Mouse (Mus musculus) myocyte (in vitro differentiated cells): Measurements from ENCODE around the gene Tomm40l. TPM values are rescaled to one million over a fixed set of nuclear protein-coding genes. Genes with fewer than 3 reads are reported as not detected.
A peak's percentile ranks its signal among the peaks of the same experiment; 100 is the strongest.

ENCODE experiments used
- H3K27me3 ChIP-seq: one replicate; pipeline ENCODE4 v1.6.1; 2011; ENCODE audit not compliant: control insufficient read depth, insufficient read depth, insufficient read length
- H3K36me3 ChIP-seq: one replicate; pipeline ENCODE4 v1.6.1; 2011; ENCODE audit not compliant: control insufficient read depth, insufficient read depth
- H3K4me2 ChIP-seq: one replicate; pipeline ENCODE4 v1.6.1; 2011; ENCODE audit warnings: low read depth, control low read depth
- H3K4me3 ChIP-seq: one replicate; pipeline ENCODE4 v1.5.1; 2011; ENCODE audit warnings: mild to moderate bottlenecking, control low read depth, moderate library complexity
- H3K79me2 ChIP-seq: one replicate; pipeline ENCODE4 v1.6.1; 2011; ENCODE audit not compliant: control insufficient read depth, insufficient read depth
- H3ac ChIP-seq: one replicate; pipeline ENCODE4 v1.6.1; 2011; ENCODE audit not compliant: control insufficient read depth, insufficient read length
- CEBPB ChIP-seq: IDR thresholded peaks from 2 replicates; pipeline ENCODE4 v1.6.1; 2011; ENCODE audit warnings: mild to moderate bottlenecking, moderate library complexity; ENCODE audit not compliant: poor library complexity, insufficient read depth, severe bottlenecking
- E2F4 ChIP-seq: IDR thresholded peaks from one replicate; pipeline ENCODE4 v1.6.1; 2011; ENCODE audit warnings: mild to moderate bottlenecking, control low read depth, moderate library complexity; ENCODE audit not compliant: insufficient read depth
- MAX ChIP-seq: IDR thresholded peaks from one replicate; pipeline ENCODE4 v1.6.1; 2011; ENCODE audit warnings: low read depth, mild to moderate bottlenecking, control low read depth
- MYOD1 ChIP-seq, 3 experiments: IDR thresholded peaks; one replicate each; pipeline ENCODE4 v1.6.1; 2011; ENCODE audit warnings: control low read depth in 2 of 3, low read depth in 2 of 3, mild to moderate bottlenecking in 2 of 3, moderate library complexity in 1 of 3; ENCODE audit not compliant: insufficient read length in 2 of 3, control insufficient read depth in 1 of 3
- MYOG ChIP-seq, 3 experiments: IDR thresholded peaks; one replicate each; pipeline ENCODE4 v1.6.1; 2011; ENCODE audit warnings: control low read depth in 2 of 3, low read depth in 2 of 3, mild to moderate bottlenecking in 2 of 3; ENCODE audit not compliant: insufficient read length in 2 of 3, control insufficient read depth in 1 of 3, insufficient read depth in 1 of 3
- POLR2A ChIP-seq: IDR thresholded peaks from one replicate; pipeline ENCODE4 v1.6.1; 2011; ENCODE audit warnings: low read depth, mild to moderate bottlenecking, control low read depth, moderate library complexity; ENCODE audit not compliant: insufficient read length
- POLR2AphosphoS2 ChIP-seq: IDR thresholded peaks from one replicate; pipeline ENCODE4 v1.6.1; 2011; ENCODE audit warnings: low read depth, control low read depth; ENCODE audit not compliant: insufficient read length
- REST ChIP-seq: IDR thresholded peaks from one replicate; pipeline ENCODE4 v1.6.1; 2011; ENCODE audit warnings: mild to moderate bottlenecking, control low read depth, moderate library complexity; ENCODE audit not compliant: insufficient read depth, insufficient read length
- SRF ChIP-seq: IDR thresholded peaks from one replicate; pipeline ENCODE4 v1.6.1; 2011; ENCODE audit warnings: low read depth; ENCODE audit not compliant: control insufficient read depth, insufficient read length
- TCF12 ChIP-seq: IDR thresholded peaks from one replicate; pipeline ENCODE4 v1.6.1; 2011; ENCODE audit warnings: mild to moderate bottlenecking, control low read depth; ENCODE audit not compliant: poor library complexity, insufficient read depth, severe bottlenecking
- TCF3 ChIP-seq: IDR thresholded peaks from one replicate; pipeline ENCODE4 v1.6.1; 2011; ENCODE audit warnings: low read depth, control low read depth; ENCODE audit not compliant: insufficient read length
- USF1 ChIP-seq: IDR thresholded peaks from one replicate; pipeline ENCODE4 v1.6.1; 2011; ENCODE audit warnings: low read depth, mild to moderate bottlenecking, control low read depth, moderate library complexity
- polyA plus RNA-seq: library from polyadenylated mRNA; unstranded; fragments of >200 nt; fragmentation: generic; extraction: Trizol; gene quantifications from one replicate; pipeline ENCODE4 v1.2.1, GENCODE M21; 2012; ENCODE audit warnings: missing spikeins

Gene Tomm40l
- polyA plus RNA-seq, 1 experiment: 49.4 TPM

- TF ChIP-seq TCF3: no peak
- peak; percentile 92 for TF ChIP-seq POLR2A
- TF ChIP-seq E2F4: no peak
- TF ChIP-seq USF1: no peak
- TF ChIP-seq MYOD1 (IDR thresholded peaks at IDR 0.05; ENCODE audit: control insufficient read depth in 1 of 3, insufficient read length in 2 of 3, low read depth in 2 of 3): no peak
- no peak for TF ChIP-seq TCF12
- TF ChIP-seq MYOG (IDR thresholded peaks at IDR 0.05; ENCODE audit: control insufficient read depth in 1 of 3, insufficient read depth in 1 of 3, insufficient read length in 2 of 3, low read depth in 2 of 3): peak in 1 of 3 experiments; percentile 19
- TF ChIP-seq POLR2AphosphoS2: peak; percentile 88
- TF ChIP-seq MAX: no peak
- TF ChIP-seq CEBPB: no peak
- no peak for TF ChIP-seq SRF
- H3K4me2 ChIP-seq: peak within 1 kb of the TSS; percentile 97
- H3K36me3 ChIP-seq: peaks cover 10% of the 10 kb centered on the region
- H3K79me2 ChIP-seq: peaks cover 3% of the 10 kb centered on the region
- H3K27me3 ChIP-seq: no peaks in the 10 kb centered on the region
- peak within 1 kb of the TSS; percentile 28 for H3ac ChIP-seq
- peak within 1 kb of the TSS; percentile 95 for H3K4me3 ChIP-seq
Measured at GRCm38 (mm10) chr1:171269848-171270572, 47.7 kb upstream of the Tomm40l start, which contains the start of gene B4galt3. Gene B4galt3 (plus strand): TSS chr1:171270328.

DNA sequence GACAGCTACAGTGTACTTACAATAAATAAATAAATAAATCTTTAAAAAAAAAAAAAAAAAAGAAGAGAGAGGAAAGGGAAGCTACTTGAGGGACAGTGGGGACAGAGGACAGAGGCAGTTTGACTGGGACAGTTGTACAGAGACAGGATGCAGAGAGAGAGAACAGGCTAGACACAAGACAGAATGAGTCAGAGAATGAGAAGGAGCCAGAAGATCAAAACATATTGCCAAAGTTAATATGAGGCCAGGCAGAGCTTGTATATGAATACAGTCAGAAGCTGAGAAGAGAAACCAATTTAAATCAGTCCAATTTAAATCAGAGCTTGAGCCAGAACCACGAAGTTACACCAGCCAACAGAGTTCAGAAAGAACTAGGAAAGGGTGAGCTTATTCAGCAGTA is 46.0 kb upstream of the Tomm40l start:
- no peak overlapping the region for H3ac ChIP-seq
- no peak overlapping the region for H3K4me3 ChIP-seq
- H3K27me3 ChIP-seq: no peaks in the 10 kb centered on the region
- TF ChIP-seq TCF12: no peak
- no peaks in the 10 kb centered on the region for H3K36me3 ChIP-seq
- H3K79me2 ChIP-seq: peaks cover 3% of the 10 kb centered on the region
- H3K4me2 ChIP-seq: no peak overlapping the region

DNA sequence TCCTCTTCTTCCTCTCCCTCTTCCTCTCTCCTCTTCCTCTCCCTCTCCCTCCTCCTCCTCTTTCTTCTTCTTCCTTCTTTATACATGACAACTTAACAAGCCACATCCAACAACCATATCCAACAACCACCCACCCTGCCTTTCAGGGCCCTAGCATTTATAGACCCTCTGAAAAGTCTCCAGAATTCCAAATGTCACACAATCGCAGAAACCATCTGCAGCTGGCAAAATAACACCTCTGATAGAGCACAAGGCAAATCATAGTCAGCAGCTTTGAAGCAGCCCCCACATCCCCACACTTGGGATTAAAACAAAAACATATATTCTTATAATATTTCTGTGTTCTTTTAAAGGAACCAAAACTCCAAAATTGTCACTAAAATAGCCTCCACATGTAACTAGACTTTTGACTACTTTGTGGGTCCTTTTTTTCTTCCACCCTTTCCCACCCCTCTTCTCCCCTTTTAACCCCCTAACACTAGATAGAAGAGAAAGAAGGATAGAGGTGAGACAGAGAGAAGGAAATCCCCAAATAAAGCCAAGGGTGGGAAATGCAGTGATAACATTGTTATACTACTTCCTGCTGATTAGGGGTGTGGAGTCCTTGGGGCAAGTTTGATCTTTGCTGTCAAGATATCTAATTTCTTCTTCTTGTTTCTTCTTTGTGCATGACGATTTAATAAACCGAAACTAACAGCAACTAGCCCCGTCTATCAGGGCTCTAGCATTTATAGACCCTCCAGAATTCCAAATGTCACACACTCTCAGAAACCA is 43.8 kb upstream of the Tomm40l start:
- H3K4me2 ChIP-seq: no peak overlapping the region
- H3K27me3 ChIP-seq: no peaks in the 10 kb centered on the region
- H3K36me3 ChIP-seq: no peaks in the 10 kb centered on the region
- H3K4me3 ChIP-seq: no peak overlapping the region
- TF ChIP-seq TCF12 (no peak), E2F4 (no peak), TCF3 (no peak), POLR2AphosphoS2 (no peak), MYOD1 (IDR thresholded peaks at IDR 0.05; ENCODE audit: control insufficient read depth in 1 of 3, insufficient read length in 2 of 3, low read depth in 2 of 3) (no peak), POLR2A (no peak), CEBPB (no peak), USF1 (no peak), REST (no peak), SRF (no peak), MAX (no peak), MYOG (IDR thresholded peaks at IDR 0.05; ENCODE audit: control insufficient read depth in 1 of 3, insufficient read depth in 1 of 3, insufficient read length in 2 of 3, low read depth in 2 of 3) (no peak)
- H3K79me2 ChIP-seq: peaks cover 3% of the 10 kb centered on the region
- no peak overlapping the region for H3ac ChIP-seq

GRCm38 (mm10) chr1:171263666-171264461 is 41.5 kb upstream of the Tomm40l start:
- no peaks in the 10 kb centered on the region for H3K27me3 ChIP-seq
- H3K36me3 ChIP-seq: no peaks in the 10 kb centered on the region
- H3ac ChIP-seq: no peak overlapping the region
- no peaks in the 10 kb centered on the region for H3K79me2 ChIP-seq
- H3K4me2 ChIP-seq: peak overlapping the region; percentile 57
- TF ChIP-seq POLR2AphosphoS2: no peak
- no peak for TF ChIP-seq POLR2A
- no peak for TF ChIP-seq CEBPB
- TF ChIP-seq TCF3: no peak
- no peak for TF ChIP-seq TCF12
- TF ChIP-seq USF1: no peak
- TF ChIP-seq SRF: no peak
- no peak for TF ChIP-seq MAX
- TF ChIP-seq MYOG (IDR thresholded peaks at IDR 0.05; ENCODE audit: control insufficient read depth in 1 of 3, insufficient read depth in 1 of 3, insufficient read length in 2 of 3, low read depth in 2 of 3): no peak
- TF ChIP-seq E2F4: no peak
- no peak for TF ChIP-seq MYOD1 (IDR thresholded peaks at IDR 0.05; ENCODE audit: control insufficient read depth in 1 of 3, insufficient read length in 2 of 3, low read depth in 2 of 3)
- no peak for TF ChIP-seq REST
- no peak overlapping the region for H3K4me3 ChIP-seq
